Mouse (Mus musculus) spleen, adult 2 months (tissue): ENCODE measurements at regions not wholly inside any gene's neighbourhood (a gene's known extent, or its start where the extent isn't known, plus 50 kb on each side); places are given as distances from the start of the nearest gene placed in this dataset.

Source experiments
- DNase-seq, 2 experiments: peaks; one replicate each; pipeline versions ENCODE4 v3.0.0 to v3.0.0-alpha.2; 2012 to 2021; ENCODE audit warnings: low spot score in 2 of 2, low read depth in 1 of 2
- H3K27ac ChIP-seq: fragments of 200-500 bp; 2 replicates; pipeline ENCODE4 v1.5.1; 2012; ENCODE audit warnings: low read length, inconsistent platforms; ENCODE audit not compliant: insufficient read depth
- H3K27me3 ChIP-seq: fragments of 200-500 bp; 2 replicates; pipeline ENCODE4 v1.6.1; 2012; ENCODE audit warnings: mild to moderate bottlenecking, moderate library complexity, low read length, inconsistent platforms; ENCODE audit not compliant: control insufficient read depth, insufficient read depth
- H3K36me3 ChIP-seq: fragments of 200-500 bp; 2 replicates; pipeline ENCODE4 v1.6.1; 2012; ENCODE audit warnings: mild to moderate bottlenecking, low read length, inconsistent platforms; ENCODE audit not compliant: control insufficient read depth, insufficient read depth
- H3K4me1 ChIP-seq: fragments of 200-500 bp; 2 replicates; pipeline ENCODE4 v1.6.1; 2011; ENCODE audit warnings: inconsistent platforms; ENCODE audit not compliant: control insufficient read depth, insufficient read depth, insufficient read length
- H3K4me3 ChIP-seq: fragments of 200-500 bp; 2 replicates; pipeline ENCODE4 v1.5.1; 2011; ENCODE audit warnings: mild to moderate bottlenecking, inconsistent platforms; ENCODE audit not compliant: insufficient read depth, insufficient read length; ENCODE audit errors: extremely low read depth
- CTCF ChIP-seq: fragments of 200-500 bp; IDR thresholded peaks from 2 replicates; pipeline ENCODE4 v1.5.1; 2011; ENCODE audit warnings: mild to moderate bottlenecking, inconsistent platforms; ENCODE audit not compliant: insufficient read depth, insufficient read length, insufficient replicate concordance; ENCODE audit errors: extremely low read depth
- POLR2A ChIP-seq: fragments of 200-500 bp; IDR thresholded peaks from 2 replicates; pipeline ENCODE4 v1.6.1; 2011; ENCODE audit warnings: low read depth, low read length, inconsistent platforms
- WGBS: fragments of 180-500 bp; shearing (Covaris S2); methylation state at CpG from one replicate; pipeline ENCODE4 v1.1.7; 2018; 5-methylcytosine and 5-hydroxymethylcytosine counted together

DNA sequence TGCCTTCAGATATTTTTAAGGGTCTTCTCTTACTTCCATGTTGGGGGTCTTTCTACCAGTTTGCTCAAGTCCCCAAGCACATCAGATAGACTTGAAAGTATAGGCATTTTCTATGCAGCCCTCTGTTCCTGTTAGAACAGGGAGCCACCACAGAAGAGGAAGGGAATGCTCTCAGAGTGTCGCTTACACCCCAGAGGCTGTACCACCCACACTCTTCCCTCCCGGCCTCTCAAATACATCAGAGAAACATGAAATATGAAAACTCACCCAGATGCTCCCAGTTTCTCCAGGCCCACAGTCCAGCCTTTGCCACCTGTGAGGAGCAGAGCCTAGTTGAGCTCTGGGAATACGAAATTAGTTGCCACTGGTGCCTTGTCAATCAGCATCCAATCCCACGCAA, 423.2 kb upstream of the Meis1 start:
- Histone ChIP-seq H3K27ac (no peak overlapping the region), H3K4me1 (no peaks in the 10 kb centered on the region), H3K4me3 (no peak overlapping the region), H3K36me3 (no peaks in the 10 kb centered on the region), H3K27me3 (no peaks in the 10 kb centered on the region)
- no peak for DNase-seq
- TF ChIP-seq POLR2A (no peak), CTCF (no peak)
- 83% methylated on average over 4 of the region's 4 CpGs for WGBS

DNA sequence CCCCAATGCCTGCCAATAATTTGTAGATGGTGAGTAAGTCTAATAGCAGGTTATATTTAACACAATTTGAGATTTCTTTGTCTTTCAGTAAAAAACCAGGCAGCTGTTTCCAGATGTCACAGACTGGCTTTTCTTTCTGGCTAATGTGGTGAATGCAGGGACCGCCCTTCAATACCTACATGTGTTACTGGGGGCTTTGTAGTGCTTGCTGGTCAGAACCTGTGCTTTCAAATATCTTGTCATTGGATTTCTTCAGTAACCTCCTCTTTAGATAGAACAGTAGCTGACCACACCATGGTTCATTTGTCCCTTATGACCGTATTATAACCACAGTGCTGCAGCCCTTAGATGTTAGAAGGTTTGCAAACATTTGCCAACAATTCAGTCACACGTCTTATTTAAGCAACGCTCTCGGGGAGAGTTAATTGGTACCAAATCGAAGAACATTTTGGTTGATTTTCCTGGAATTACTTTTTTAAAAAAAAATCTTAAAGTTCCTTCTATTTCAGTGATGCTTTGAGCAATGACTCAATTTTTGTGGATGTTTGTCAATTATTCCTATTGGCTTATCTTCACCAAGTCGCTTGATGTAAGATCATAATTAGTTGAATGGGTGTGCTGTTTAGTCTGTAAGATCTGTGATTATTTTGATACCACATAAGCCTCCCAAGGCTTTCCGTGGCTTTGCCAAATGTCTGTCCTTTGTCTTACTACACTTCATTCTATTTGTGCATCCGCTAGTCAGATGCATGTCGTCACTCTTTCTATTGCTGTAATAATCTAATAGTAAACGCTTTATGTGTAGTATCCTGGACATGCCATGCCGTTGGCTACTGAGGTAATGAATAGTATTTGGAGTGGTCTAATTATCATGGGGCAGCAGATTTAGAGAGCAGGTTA, 436.9 kb upstream of the Meis1 start:
- DNase-seq, result no peak
- no peaks in the 10 kb centered on the region for H3K27me3 ChIP-seq
- WGBS, result 92% methylated on average over 12 of the region's 12 CpGs
- no peaks in the 10 kb centered on the region for H3K36me3 ChIP-seq
- H3K27ac ChIP-seq, result no peak overlapping the region
- H3K4me3 ChIP-seq, result no peak overlapping the region
- H3K4me1 ChIP-seq, result no peaks in the 10 kb centered on the region
- TF ChIP-seq CTCF (no peak), POLR2A (no peak)

DNA sequence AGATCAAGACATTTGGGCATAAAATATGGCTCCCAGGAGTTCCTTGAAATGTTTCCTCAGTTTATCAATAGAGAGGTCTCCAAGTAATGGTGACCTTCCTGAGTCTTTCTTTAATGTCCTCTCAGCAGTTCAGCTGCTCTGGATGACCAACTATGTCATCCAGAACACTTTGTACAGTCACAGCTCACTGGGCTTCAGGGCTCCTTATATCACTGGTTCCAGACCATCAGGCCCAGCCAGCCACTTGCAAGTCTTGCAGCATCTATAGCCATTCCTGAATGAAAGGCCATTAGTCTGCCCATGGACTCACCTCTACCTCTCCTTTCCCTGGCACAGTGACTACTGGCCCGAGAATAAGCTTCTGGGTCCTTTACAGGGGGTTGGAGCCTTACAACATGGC, 437.8 kb upstream of the Meis1 start:
- Histone ChIP-seq H3K4me1 (no peaks in the 10 kb centered on the region), H3K4me3 (no peak overlapping the region), H3K27ac (no peak overlapping the region), H3K36me3 (no peaks in the 10 kb centered on the region), H3K27me3 (no peaks in the 10 kb centered on the region)
- no peak for DNase-seq
- 76% methylated on average over 1 of the region's 1 CpGs for WGBS
- no peak for TF ChIP-seq POLR2A
- no peak for TF ChIP-seq CTCF

DNA sequence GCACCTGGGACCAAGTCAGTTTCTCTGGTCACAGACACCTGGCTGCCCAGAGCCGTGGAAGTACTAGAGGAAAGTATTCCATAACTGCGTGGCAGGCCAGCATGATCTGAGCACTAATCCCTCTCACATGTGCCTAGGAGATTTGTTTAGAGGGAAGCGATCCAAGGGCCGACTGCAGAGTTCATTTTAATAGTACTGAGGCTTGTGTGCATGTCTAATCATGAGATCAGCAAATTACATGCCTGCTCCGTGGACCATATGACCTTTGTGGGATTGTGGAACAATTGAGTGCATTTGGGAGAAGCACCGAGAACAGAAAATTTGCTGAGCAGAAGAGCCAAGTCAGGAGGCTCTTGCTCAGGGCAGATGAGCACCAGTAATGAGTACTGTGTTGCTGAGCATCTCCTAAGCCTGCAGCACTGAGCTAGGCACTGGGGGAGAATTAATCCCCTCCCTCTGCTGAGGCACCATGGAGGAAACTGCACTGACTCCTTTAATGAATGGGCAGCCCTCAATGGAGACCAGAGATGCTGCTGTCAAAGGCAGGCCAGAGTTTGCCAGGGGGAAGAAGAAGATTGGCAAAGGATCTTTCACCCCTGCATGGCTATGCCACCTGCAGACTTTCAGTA, 445.1 kb upstream of the Meis1 start:
- no peaks in the 10 kb centered on the region for H3K4me1 ChIP-seq
- WGBS, result 90% methylated on average over 6 of the region's 6 CpGs
- no peak overlapping the region for H3K27ac ChIP-seq
- DNase-seq, result no peak
- H3K36me3 ChIP-seq, result no peaks in the 10 kb centered on the region
- TF ChIP-seq POLR2A (no peak), CTCF (no peak)
- no peaks in the 10 kb centered on the region for H3K27me3 ChIP-seq
- H3K4me3 ChIP-seq, result no peak overlapping the region

DNA sequence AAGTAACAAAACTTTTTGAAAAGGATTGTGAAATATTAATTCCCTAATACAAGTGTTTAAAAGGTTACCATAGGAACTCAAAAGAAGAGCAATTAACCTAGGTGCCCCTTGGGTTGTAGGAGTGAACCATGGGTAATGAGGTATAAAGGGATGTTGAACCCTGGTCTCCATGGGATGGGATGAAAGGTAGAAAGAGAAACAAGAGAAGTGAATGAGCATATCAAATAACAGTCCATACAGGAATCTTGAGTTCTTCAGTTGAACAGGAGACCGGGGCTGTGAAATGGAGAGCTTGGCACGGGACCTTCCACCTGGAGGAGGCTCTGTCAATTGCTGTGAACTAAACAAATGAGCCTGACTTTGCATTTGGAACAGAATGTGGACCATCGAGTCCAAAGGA, 449.6 kb upstream of the Meis1 start:
- Histone ChIP-seq H3K36me3 (no peaks in the 10 kb centered on the region), H3K4me3 (no peak overlapping the region), H3K27me3 (no peaks in the 10 kb centered on the region), H3K4me1 (no peaks in the 10 kb centered on the region), H3K27ac (no peak overlapping the region)
- TF ChIP-seq POLR2A, result no peak
- TF ChIP-seq CTCF, result no peak
- no peak for DNase-seq
- WGBS, result 89% methylated on average over 3 of the region's 3 CpGs

DNA sequence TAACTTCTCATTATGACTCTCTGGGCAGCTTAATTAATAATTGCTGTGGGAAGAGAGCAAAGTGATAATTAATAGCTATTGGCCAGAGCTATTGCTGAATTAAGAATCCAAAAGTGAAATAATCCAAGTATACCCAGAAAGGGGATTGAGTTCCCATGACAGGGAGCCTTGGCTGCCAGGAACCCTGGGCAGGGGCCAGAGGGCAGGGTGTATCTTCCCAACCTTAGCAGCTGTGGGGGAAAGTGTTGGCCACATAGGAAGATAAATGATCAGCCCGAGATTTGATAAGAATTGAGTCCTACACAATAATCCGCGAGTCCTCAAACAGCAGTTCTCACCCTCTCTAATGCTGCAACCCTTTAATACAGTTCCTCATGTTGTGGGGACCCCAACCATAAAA, 450.0 kb upstream of the Meis1 start:
- H3K27ac ChIP-seq, result no peak overlapping the region
- no peaks in the 10 kb centered on the region for H3K27me3 ChIP-seq
- TF ChIP-seq POLR2A, result no peak
- TF ChIP-seq CTCF, result no peak
- WGBS, result 93% methylated on average over 3 of the region's 3 CpGs
- H3K4me1 ChIP-seq, result no peaks in the 10 kb centered on the region
- DNase-seq, result no peak
- H3K36me3 ChIP-seq, result no peaks in the 10 kb centered on the region
- H3K4me3 ChIP-seq, result no peak overlapping the region

DNA sequence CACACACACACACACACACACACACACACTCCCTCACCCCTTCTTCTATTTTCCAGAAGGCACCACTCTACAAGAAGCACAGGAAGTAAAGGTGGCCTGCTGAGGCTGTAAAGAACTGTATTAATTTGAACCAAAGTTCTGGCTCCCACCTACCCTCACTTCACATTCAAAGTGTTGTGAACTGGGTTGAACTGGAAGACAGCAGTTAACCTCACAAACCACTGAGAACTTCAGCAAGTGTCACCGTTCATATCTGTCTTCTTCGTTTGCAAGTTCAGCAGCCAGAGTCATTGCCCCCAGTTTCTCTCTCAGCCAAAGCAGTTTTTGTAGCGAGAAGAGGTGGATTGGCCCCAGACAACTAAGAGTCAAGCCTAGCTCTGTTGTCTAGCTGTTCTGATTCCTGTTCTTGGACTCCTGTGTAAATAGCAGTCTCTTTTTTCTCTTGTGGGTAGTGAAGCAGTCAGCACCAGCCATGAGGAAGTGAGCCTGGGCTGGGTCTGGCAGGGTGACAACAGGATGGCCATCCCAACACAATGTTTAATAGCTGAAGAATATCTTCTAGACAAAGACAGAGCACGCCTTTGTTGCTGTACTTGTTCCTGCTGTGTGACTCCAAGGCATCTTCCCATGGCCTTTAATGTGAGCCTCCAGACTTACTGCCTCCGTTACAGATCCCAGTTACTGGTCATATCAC, 452.0 kb upstream of the Meis1 start:
- DNase-seq, result no peak
- no peak overlapping the region for H3K27ac ChIP-seq
- no peak overlapping the region for H3K4me3 ChIP-seq
- WGBS, result 28% methylated on average over 5 of the region's 5 CpGs
- H3K36me3 ChIP-seq, result no peaks in the 10 kb centered on the region
- TF ChIP-seq POLR2A (no peak), CTCF (no peak)
- H3K4me1 ChIP-seq, result no peaks in the 10 kb centered on the region
- no peaks in the 10 kb centered on the region for H3K27me3 ChIP-seq
